Mouse (Mus musculus) brain, adult 2 months (tissue): ENCODE measurements around the gene Sprr2i.

Experiments
- DNase-seq: peaks from one replicate; pipeline ENCODE4 v3.0.0; 2011; ENCODE audit warnings: low read depth, low spot score

Gene Sprr2i

GRCm38 (mm10) chr3:92407691-92408090 is at the start of gene Sprr2i:
Sprr2i (plus strand) TSS chr3:92407991.
- DNase-seq = no peak

- no peak for DNase-seq
Measured at GRCm38 (mm10) chr3:92361619-92362018, 46.2 kb upstream of the Sprr2i start.

GRCm38 (mm10) chr3:92364887-92365286 is 42.9 kb upstream of the Sprr2i start, which contains the start of gene Sprr2f:
Sprr2f (plus strand) TSS chr3:92365187.
- DNase-seq = no peak

DNA sequence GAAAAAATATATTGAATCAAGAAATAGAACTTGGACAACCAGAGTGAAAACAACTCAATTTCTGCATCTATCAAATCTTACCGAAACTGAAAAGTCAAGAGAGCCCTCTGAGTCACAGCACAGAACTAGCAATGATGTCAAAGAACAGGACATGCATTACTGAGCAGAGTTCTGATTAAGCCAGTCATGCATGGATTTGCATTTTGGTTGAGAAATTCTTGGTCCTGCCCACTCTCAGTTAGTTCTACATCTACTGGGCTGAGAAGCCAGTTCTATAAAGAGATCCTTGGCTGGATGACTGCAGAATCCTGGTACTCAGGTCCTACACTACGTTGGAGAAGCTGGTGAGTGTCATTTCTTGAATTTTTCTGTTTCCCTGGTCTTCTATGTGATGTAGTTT is 34.2 kb upstream of the Sprr2i start:
- peak; percentile 26 for DNase-seq

GRCm38 (mm10) chr3:92385385-92385784 is 22.4 kb upstream of the Sprr2i start, which contains the start of gene Sprr2h:
Sprr2h (plus strand) TSS chr3:92385685.
- no peak for DNase-seq

DNA sequence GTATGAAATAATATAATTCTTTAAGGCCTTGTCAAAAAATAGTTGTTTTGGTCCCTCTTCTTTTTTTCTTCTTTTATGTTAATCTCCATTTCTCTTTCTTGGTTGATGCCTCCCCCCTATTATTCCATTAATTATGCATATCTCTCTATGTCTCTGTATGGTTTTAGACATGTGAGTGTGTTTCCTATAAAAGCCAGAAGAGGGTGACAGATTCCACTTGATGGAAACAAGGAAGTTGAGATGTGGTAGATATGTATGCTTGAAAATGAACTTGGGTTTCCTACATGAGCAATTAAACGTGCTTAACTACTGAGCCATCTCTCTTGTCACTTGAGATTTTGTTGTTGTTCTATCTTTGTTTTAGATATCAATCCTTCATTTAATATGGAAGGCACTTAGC is 13.5 kb upstream of the Sprr2i start:
- DNase-seq = peak; percentile 13

GRCm38 (mm10) chr3:92417782-92418181 is 10.0 kb downstream of the Sprr2i start, which contains the start of gene Sprr2j-ps:
Sprr2j-ps (plus strand) TSS chr3:92418082.
- no peak for DNase-seq

GRCm38 (mm10) chr3:92429323-92429722 is 21.5 kb downstream of the Sprr2i start, which contains the start of gene Gm9774:
Gm9774 (minus strand) TSS chr3:92429423.
- DNase-seq = no peak

DNA sequence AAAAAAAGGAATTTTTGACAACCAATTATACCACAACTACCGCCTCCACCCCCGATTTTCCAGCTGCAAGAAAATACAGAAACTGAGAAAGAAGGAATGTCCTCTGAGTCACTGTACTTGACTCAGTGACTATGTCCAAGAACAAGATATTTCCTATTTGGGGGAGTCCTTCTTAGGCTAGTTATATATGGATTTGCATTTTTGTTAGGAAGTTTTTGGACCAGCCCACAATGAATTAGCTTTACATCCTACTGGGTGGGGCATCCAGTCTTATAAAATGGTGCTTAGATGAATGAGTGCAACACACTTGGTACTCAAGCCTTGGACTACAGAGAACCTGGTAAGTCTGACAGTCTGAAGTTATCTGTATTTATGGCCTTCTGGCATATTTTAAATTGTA is 24.5 kb downstream of the Sprr2i start, which contains the start of gene Sprr2k:
Gene Sprr2k (plus strand): TSS at position 301 of the 400 bp plus-strand sequence.
- no peak for DNase-seq

DNA sequence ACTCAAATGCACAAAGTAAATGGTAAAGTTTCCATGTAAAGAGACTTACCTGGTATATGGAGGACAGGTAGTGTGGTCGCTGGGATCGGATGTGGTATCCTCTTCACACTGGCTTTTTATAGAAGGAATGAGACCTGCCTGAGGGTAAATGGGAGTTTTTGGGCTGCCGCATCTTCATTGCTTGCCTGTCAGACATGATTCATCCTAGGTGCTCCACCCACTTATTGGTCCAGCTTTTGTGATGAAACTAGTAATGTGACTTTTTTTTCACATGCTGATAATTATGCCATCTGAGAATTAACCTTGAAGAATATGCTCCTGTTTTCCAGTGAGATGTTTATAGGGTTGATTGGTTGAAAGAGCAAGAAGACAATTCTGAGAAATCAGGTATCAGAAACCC is 30.9 kb downstream of the Sprr2i start, which contains the start of gene Sprr1b:
Gene Sprr1b (minus strand): TSS at position 101 of the 400 bp plus-strand sequence.
- DNase-seq = no peak

- no peak for DNase-seq
Measured at GRCm38 (mm10) chr3:92440177-92440576, 32.4 kb downstream of the Sprr2i start.

GRCm38 (mm10) chr3:92455151-92455550 is 47.4 kb downstream of the Sprr2i start:
- DNase-seq = no peak

DNA sequence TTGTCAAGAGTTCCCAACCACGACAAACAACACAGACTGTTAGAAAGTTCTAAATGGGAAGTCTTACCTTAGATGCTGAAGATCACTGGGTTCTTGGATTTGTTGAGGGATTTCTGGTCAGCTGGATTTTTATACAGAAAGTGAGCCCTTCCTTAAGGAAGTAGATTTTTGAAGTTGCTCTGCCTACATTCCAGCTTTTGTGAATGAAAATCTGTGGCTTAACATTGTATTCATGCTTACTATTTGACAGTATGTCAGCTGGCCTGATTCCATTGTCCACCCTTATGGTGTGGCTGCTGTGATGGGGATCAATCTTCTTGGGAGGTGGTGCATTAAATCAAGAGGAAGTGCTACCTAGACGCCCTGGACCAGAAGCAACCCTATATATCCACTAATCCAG is 50.8 kb downstream of the Sprr2i start, which contains the start of gene Sprr3:
Gene Sprr3 (minus strand): TSS at position 101 of the 400 bp plus-strand sequence.
- DNase-seq = no peak
